Mouse (Mus musculus) heart, postnatal 36 days (tissue): ENCODE results near the gene Hes2. TPM values are rescaled to one million over a fixed set of nuclear protein-coding genes. Genes with fewer than 3 reads are reported as not detected.

Source experiments
- DNase-seq, 2 experiments: peaks; one replicate each; pipeline ENCODE4 v3.0.0; 2021 to 2022
- intact Hi-C: fragments of 180-260 bp; cut with DNase I; formaldehyde crosslinking; loops from one replicate; pipeline ENCODE4 v1.15.1; 2025
- total RNA-seq, 2 experiments: library from RNA; stranded (reverse); gene quantifications; 2 replicates each; pipeline ENCODE4 v1.2.3; 2021

Hes2 gene
- total RNA-seq, 2 experiments from 2014 or later = not detected

GRCm38 (mm10) chr4:152130771-152131653 lies 27.7 kb upstream of the Hes2 start:
- DNase-seq = peak; percentile 68 to 73
- intact Hi-C loops = no loop called here

DNA sequence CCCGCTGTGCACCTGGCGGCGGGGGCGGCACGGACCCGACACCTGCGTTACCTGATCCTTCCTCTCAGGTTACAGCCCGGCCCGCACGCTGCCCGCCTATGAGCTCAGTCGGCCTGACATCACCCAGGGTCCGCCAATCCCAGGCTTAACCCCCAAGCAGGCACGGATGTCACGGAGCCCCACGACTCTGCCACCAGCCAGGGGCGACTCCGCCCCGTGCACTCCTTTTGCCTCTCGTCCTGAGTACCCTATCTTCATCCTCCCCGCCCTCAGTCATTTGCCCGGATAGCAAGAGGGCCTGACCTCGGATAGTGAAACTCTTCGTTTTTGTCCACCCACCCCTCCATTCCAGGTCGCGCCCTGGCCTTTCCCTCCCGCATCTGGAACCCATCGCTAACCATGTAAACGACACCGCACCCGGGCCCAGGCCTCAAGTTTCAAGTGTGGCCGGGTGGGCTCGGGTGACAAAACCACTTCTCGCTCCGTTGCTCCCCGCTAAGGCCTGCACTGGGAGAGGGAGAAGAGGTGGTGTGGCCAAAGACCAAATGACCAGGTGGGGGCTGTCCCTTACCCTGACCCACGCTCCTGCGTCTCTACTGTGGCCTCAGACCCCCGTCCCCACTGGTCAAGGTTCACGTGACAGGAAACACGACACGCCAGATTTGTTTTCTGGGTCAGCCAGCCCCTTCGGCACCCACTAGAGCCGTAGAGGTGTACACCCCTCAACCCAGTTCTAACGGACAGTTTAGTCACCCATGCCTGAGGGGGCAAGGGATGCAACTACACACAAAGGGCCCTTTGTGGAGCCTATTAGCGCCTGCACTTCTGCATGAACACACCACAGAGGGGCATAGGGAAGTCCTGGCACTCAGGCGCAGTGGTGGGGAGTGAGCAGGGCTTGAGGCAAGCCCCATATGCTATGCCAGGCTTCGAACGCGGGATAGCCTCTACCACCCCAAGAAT lies 26.6 kb upstream of the Hes2 start:
- no peak for DNase-seq
- intact Hi-C loops = no loop called here

DNA sequence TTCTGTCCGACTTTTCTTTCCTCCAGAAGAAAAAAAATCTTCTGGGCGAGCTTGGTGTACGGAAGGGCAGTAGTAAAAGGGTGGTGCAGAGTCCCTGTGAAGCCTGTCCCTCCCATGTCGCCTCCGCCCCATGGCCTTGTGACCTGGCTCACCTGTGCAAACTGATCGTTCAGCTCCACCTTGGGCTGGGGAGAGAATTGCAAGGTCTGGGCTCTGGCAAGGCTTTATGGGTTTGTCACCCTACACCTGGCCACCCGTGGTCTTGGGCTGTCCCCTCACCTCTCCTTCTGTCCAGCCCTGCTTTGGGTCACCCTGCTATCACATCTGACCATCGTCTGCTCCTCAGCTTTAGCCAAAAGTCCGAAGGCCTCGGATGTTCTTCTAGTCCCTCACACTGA lies 25.9 kb upstream of the Hes2 start:
- intact Hi-C loops = no loop called here

GRCm38 (mm10) chr4:152133213-152133612 lies 25.5 kb upstream of the Hes2 start:
- no peak for DNase-seq
- intact Hi-C loops = no loop called here

More for the DNA sequence above, 25.9 kb upstream of the Hes2 start:
- DNase-seq = no peak

GRCm38 (mm10) chr4:152134507-152134906 lies 24.2 kb upstream of the Hes2 start:
- DNase-seq = peak in 1 of 2 experiments; percentile 55

DNA sequence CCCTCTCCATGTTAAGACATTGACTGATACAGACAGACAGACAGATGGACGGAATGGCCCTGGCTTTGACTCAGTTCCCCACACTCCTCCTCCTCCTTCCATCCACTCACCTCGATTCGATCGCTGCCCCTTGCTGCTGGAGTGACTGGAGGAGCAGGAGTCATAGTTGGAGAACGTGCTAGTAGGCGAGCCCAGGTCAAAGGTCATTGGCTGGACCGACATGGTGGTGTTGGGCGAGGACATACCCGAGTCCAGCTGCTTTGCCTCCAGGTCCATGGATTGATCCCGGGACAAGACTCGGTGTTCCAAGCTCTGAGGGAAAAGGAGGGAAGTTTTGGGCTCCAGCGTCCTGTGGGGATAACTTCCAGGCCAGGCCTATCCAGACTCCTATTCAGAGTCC lies 23.3 kb upstream of the Hes2 start:
- no peak for DNase-seq
- intact Hi-C loops = no loop called here

More at GRCm38 (mm10) chr4:152134507-152134906, 24.2 kb upstream of the Hes2 start:
- intact Hi-C loops = no loop called here

DNA sequence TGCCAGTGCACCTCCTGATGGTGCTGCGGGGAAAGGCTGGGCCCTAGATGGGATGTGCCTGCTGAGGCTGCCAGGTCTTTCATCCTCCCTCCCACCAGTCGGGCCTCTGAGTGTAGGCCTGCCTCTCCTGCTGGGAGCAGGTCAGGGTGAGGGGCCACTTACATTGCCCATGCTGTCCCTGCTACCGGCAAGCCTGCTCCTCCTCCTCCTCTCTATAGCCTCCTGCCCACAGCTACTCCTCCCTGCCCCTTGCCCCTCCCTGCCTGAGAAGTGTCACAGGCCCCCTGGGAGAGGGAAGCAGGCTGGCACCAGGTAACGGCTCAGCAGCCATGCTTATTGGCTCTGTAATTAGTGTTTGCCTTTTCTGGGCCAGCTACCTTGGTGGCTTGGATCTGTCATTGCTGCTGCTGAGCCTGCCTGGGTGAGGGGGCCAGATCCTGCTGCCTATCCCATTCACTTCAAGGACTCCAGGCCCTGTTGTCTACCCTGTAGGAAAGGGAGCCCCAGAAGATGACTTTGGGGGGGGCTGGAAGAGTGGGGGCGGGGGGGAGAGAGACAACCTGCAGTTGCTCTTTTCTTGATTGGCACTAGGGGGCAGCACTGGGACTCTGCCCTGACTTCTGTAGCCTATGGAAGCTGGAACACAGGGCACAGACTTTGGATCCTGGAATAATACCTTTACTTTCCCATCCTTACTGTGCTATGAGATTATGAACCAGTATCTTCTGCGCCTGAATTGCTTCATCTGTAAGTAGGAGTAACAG lies 22.4 kb upstream of the Hes2 start:
- intact Hi-C loops = no loop called here
- no peak for DNase-seq

- no peak for DNase-seq
- intact Hi-C loops = no loop called here
Observed at GRCm38 (mm10) chr4:152136876-152137250, 21.8 kb upstream of the Hes2 start.

- peak; percentile 89 for DNase-seq
- intact Hi-C loops = no loop called here
Observed at GRCm38 (mm10) chr4:152138497-152139260, 20.0 kb upstream of the Hes2 start.

DNA sequence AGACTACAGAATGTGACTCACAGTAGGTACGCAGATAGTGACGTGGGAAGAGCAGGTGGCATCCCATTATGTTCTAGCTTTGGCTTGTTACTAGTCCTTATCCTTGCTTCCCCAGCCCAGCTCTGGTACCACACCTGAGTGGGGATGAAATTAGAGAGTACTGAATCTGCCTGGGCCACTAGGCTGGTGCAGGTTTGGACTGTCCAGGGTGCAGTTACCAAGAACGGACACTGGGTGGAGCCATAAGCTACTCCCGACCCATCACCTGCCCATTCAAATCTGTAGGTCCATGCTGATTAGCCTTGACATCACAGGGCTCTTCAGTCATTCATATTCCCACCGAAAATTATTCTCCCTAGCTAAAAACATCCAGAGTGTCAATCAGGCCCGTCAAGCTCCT lies 18.2 kb upstream of the Hes2 start:
- intact Hi-C loops = no loop called here
- DNase-seq = peak in 1 of 2 experiments; percentile 47

- intact Hi-C loops = no loop called here
- no peak for DNase-seq
Observed at GRCm38 (mm10) chr4:152141521-152142135, 17.0 kb upstream of the Hes2 start.

- intact Hi-C loops = no loop called here
- DNase-seq = no peak
Observed at GRCm38 (mm10) chr4:152143632-152144031, 15.0 kb upstream of the Hes2 start.

GRCm38 (mm10) chr4:152145473-152145872 lies 13.2 kb upstream of the Hes2 start:
- intact Hi-C loops = no loop called here
- DNase-seq = no peak

GRCm38 (mm10) chr4:152146033-152146827 lies 12.4 kb upstream of the Hes2 start:
- intact Hi-C loops = no loop called here

GRCm38 (mm10) chr4:152150546-152150945 lies 8.1 kb upstream of the Hes2 start:
- DNase-seq = no peak
- intact Hi-C loops = no loop called here

More at GRCm38 (mm10) chr4:152146033-152146827, 12.4 kb upstream of the Hes2 start:
- DNase-seq = no peak

GRCm38 (mm10) chr4:152151451-152151965 lies 7.2 kb upstream of the Hes2 start:
- no peak for DNase-seq

GRCm38 (mm10) chr4:152151966-152152544 lies 6.6 kb upstream of the Hes2 start, which contains the start of gene Espn:
Gene Espn (minus strand): TSS chr4:152152371.
- intact Hi-C loops = no loop called here
- DNase-seq = peak; percentile 49 to 50

More at GRCm38 (mm10) chr4:152151451-152151965, 7.2 kb upstream of the Hes2 start:
- intact Hi-C loops = no loop called here

GRCm38 (mm10) chr4:152153771-152154177 lies 4.9 kb upstream of the Hes2 start:
- intact Hi-C loops = no loop called here
- DNase-seq = peak; percentile 82 to 88
